Comparison of ENCODE assay signal across 11 mouse cellular contexts in the genomic region with DNA sequence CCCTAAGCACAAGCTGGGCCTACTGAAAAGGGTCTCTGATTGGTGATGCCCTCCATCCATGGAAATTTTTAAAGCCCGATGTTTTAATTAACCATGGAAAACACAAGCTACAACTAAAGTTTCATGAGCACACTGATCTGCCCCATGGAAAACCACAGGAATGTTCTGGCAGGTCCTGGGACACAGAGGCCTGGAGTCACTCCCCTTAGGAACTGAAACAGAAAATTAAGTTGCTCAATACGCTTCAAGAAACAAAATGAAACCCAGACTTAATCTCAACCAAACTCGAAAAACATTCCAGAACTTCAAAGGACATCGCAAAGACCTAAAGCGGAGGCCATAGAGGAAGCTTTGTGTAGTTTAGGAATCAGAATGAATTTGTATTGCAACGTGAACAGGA.
DNase-seq lines count a peak whose midpoint lies in the region; ATAC-seq lines count a peak whose summit lies in the region.
"Had no signal": no experiment of that assay in that cellular context is flagged by ENCODE, and none has a peak within 500 bp of the region (broad histone marks: within the 10 kb centered on the region; RNA-seq: fewer than 3 reads in every experiment).

No protein-coding gene starts in this region.

- H3K4me1 ChIP-seq in forebrain, embryonic 10.5 days: peaks cover 39% of the 10 kb centered on the region
- peaks cover 34% of the 10 kb centered on the region for H3K4me1 ChIP-seq in forebrain, embryonic 13.5 days
- peaks cover 44% of the 10 kb centered on the region for H3K4me1 ChIP-seq in midbrain, embryonic 10.5 days
- H3K4me1 ChIP-seq in midbrain, embryonic 13.5 days (replicated peaks): peaks cover 29% of the 10 kb centered on the region
- H3K4me1 ChIP-seq in limb, embryonic 12.5 days (replicated peaks): peaks cover 32% of the 10 kb centered on the region
- H3K4me1 ChIP-seq: liver, embryonic 12.5 days had no signal

- no peak for DNase-seq in forebrain, embryonic 10.5 days (ENCODE audit: extremely low spot score, low spot score)
- DNase-seq in midbrain, embryonic 10.5 days (ENCODE audit: low spot score): no peak
- DNase-seq in skeletal muscle tissue, adult 2 months (ENCODE audit: low read depth, low spot score): peak; percentile 67
- no peak for DNase-seq in testis, postnatal 10 days (ENCODE audit: low spot score)

- peak overlapping the region; percentile 68; the same call in 1 of the 2 replicates for H3K27ac ChIP-seq in forebrain, embryonic 10.5 days
- no peak overlapping the region for H3K27ac ChIP-seq in forebrain, embryonic 13.5 days
- H3K27ac ChIP-seq in midbrain, embryonic 10.5 days (replicated peaks): peak overlapping the region; percentile 59
- H3K27ac ChIP-seq in midbrain, embryonic 13.5 days: no peak overlapping the region
- H3K27ac ChIP-seq in limb, embryonic 12.5 days: peak overlapping the region; percentile 77; the same call in 1 of the 2 replicates
- H3K27ac ChIP-seq: liver, embryonic 12.5 days had no signal

- no peak overlapping the region for H3K4me3 ChIP-seq in forebrain, embryonic 10.5 days
- no peak overlapping the region for H3K4me3 ChIP-seq in forebrain, embryonic 13.5 days
- no peak overlapping the region for H3K4me3 ChIP-seq in midbrain, embryonic 10.5 days
- H3K4me3 ChIP-seq in midbrain, embryonic 13.5 days (replicated peaks): no peak overlapping the region
- H3K4me3 ChIP-seq in limb, embryonic 12.5 days (replicated peaks): no peak overlapping the region
- H3K4me3 ChIP-seq: liver, embryonic 12.5 days had no signal

- H3K36me3 ChIP-seq in forebrain, embryonic 10.5 days (replicated peaks): peaks cover 15% of the 10 kb centered on the region
- H3K36me3 ChIP-seq in forebrain, embryonic 13.5 days (ENCODE audit: poor library complexity, severe bottlenecking): peaks cover under 1% of the 10 kb centered on the region; the same call in 1 of the 2 replicates
- peaks cover 17% of the 10 kb centered on the region; the same call in 1 of the 2 replicates for H3K36me3 ChIP-seq in midbrain, embryonic 10.5 days
- H3K36me3 ChIP-seq in midbrain, embryonic 13.5 days: peaks cover 4% of the 10 kb centered on the region; the same call in 1 of the 2 replicates
- H3K36me3 ChIP-seq in limb, embryonic 12.5 days: 0 out of 2 replicates have a peak, but pooled peaks cover 6% of the 10 kb centered on the region
- H3K36me3 ChIP-seq: liver, embryonic 12.5 days had no signal

- no peaks in the 10 kb centered on the region for H3K27me3 ChIP-seq in forebrain, embryonic 10.5 days (ENCODE audit: poor library complexity, severe bottlenecking)
- no peaks in the 10 kb centered on the region for H3K27me3 ChIP-seq in forebrain, embryonic 13.5 days
- H3K27me3 ChIP-seq in midbrain, embryonic 10.5 days (ENCODE audit: low read depth, poor library complexity, severe bottlenecking): no peaks in the 10 kb centered on the region
- no peaks in the 10 kb centered on the region for H3K27me3 ChIP-seq in midbrain, embryonic 13.5 days
- no peaks in the 10 kb centered on the region for H3K27me3 ChIP-seq in limb, embryonic 12.5 days
- H3K27me3 ChIP-seq: liver, embryonic 12.5 days had no signal

- H3K9ac ChIP-seq in forebrain, embryonic 13.5 days: no peak overlapping the region
- no peak overlapping the region for H3K9ac ChIP-seq in midbrain, embryonic 13.5 days (replicated peaks)
- H3K9ac ChIP-seq in limb, embryonic 12.5 days (replicated peaks): no peak overlapping the region
- H3K9ac ChIP-seq: liver, embryonic 12.5 days had no signal

- H3K9me3 ChIP-seq in forebrain, embryonic 10.5 days: peaks cover 10% of the 10 kb centered on the region
- H3K9me3 ChIP-seq in forebrain, embryonic 13.5 days (replicated peaks): peaks cover 13% of the 10 kb centered on the region; the same call in 1 of the 2 replicates
- peaks cover 14% of the 10 kb centered on the region for H3K9me3 ChIP-seq in midbrain, embryonic 10.5 days (replicated peaks)
- H3K9me3 ChIP-seq in midbrain, embryonic 13.5 days: peaks cover 8% of the 10 kb centered on the region
- no peaks in the 10 kb centered on the region for H3K9me3 ChIP-seq in limb, embryonic 12.5 days
- H3K9me3 ChIP-seq: liver, embryonic 12.5 days had no signal

- 46% methylated on average over 6 of the region's 6 CpGs for WGBS in forebrain, embryonic 10.5 days
- WGBS in forebrain, embryonic 13.5 days: 37% methylated on average over 6 of the region's 6 CpGs
- 52% methylated on average over 6 of the region's 6 CpGs for WGBS in midbrain, embryonic 10.5 days
- 49% methylated on average over 6 of the region's 6 CpGs for WGBS in midbrain, embryonic 13.5 days
- 40% methylated on average over 6 of the region's 6 CpGs for WGBS in limb, embryonic 12.5 days

- H3K4me2 ChIP-seq in forebrain, embryonic 13.5 days: no peak overlapping the region
- no peak overlapping the region for H3K4me2 ChIP-seq in midbrain, embryonic 13.5 days (replicated peaks)
- H3K4me2 ChIP-seq in limb, embryonic 12.5 days: no peak overlapping the region
- H3K4me2 ChIP-seq: liver, embryonic 12.5 days had no signal

- no peak for ATAC-seq in forebrain, embryonic 13.5 days
- no peak for ATAC-seq in midbrain, embryonic 13.5 days
- ATAC-seq in limb, embryonic 12.5 days (ENCODE audit: insufficient number of reproducible peaks, insufficient read depth, low FRiP score, low TSS enrichment, low read depth): peak; percentile 75; the same call in 1 of the 2 replicates
- ATAC-seq in erythroid progenitor cell, adult 5-6 weeks (replicated peaks; ENCODE audit: low FRiP score, poor library complexity, severe bottlenecking): no peak
- ATAC-seq: inflammation-experienced regulatory T-cells, adult 6 months; liver, embryonic 12.5 days; midbrain, embryonic 16.5 days had no signal

Comparison
In these comparisons a context has a peak if more than half of its experiments do, and no peak if none do; other contexts are left out.
1. H3K27ac ChIP-seq: peak in forebrain, embryonic 10.5 days (single experiment), midbrain, embryonic 10.5 days (single experiment) and limb, embryonic 12.5 days (single experiment); none in forebrain, embryonic 13.5 days (single experiment) and midbrain, embryonic 13.5 days (single experiment).